ENCODE assay signal across 22 mouse cellular contexts in the genomic region with DNA sequence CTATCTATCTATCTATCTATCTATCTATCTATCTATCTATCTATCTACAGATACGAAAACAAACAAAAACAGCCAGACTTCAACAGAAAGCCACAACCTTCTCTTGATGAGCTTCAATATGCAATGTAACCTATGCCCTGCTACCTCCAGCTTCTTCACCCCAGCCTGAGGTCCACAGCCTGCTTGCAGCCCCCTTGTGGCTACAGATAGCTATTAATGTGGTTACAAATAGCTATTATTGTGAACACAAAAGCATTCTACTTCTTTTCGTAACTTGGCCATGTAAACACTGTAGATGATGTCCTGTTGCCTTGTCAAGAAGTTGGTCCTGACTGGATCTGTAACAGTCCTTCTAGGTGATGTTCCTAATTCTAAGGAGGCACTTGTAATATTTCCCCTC. TPM values are rescaled to one million over a fixed set of nuclear protein-coding genes. Genes with fewer than 3 reads are reported as not detected.
DNase-seq lines count a peak whose midpoint lies in the region; TF ChIP-seq lines count a peak whose summit lies in the region.
"Had no signal": no experiment of that assay in that cellular context is flagged by ENCODE, and none has a peak within 500 bp of the region (broad histone marks: within the 10 kb centered on the region; RNA-seq: fewer than 3 reads in every experiment).

No protein-coding gene starts in this region.

- no peaks in the 10 kb centered on the region for H3K4me1 ChIP-seq in heart, adult 2 months (ENCODE audit: control insufficient read depth, insufficient read depth, low read length)
- no peaks in the 10 kb centered on the region for H3K4me1 ChIP-seq in liver, adult 2 months (ENCODE audit: control insufficient read depth, insufficient read depth, low read length)
- no peaks in the 10 kb centered on the region for H3K4me1 ChIP-seq in E14TG2a.4 (replicated peaks; ENCODE audit: low read depth, low read length)
- H3K4me1 ChIP-seq: embryonic facial prominence, embryonic 10.5 days; heart, embryonic 12.5 days; limb, embryonic 12.5 days; liver, embryonic 13.5 days; lung, embryonic 15.5 days had no signal

- no peak for DNase-seq in heart, adult 2 months
- no peak for DNase-seq in heart, adult 8-10 months (ENCODE audit: low spot score)
- no peak for DNase-seq in liver, adult 2 months (ENCODE audit: extremely low read depth, low read depth, low spot score)
- no peak for DNase-seq in liver
- DNase-seq in ZHBTc4 (ENCODE audit: low read depth, low spot score) = peak; percentile 13
- DNase-seq in spleen, postnatal 4 days (ENCODE audit: low spot score in 2 of 2) = no peak
- DNase-seq in thymus, postnatal 25 days = no peak
- DNase-seq: adrenal gland, adult 2 months; cerebellum, adult 11 months; cerebellum, postnatal 10 days; heart, postnatal 14 days; kidney, adult 2 months; kidney, postnatal 14 days; layer of hippocampus, postnatal 36 days; liver, embryonic 13.5 days; right cerebral cortex, adult 18-20 months had no signal

- peak; percentile 56 for TF ChIP-seq CTCF in heart, adult 2 months (IDR thresholded peaks at IDR 0.05)
- TF ChIP-seq CTCF in liver, adult 2 months (IDR thresholded peaks at IDR 0.05; ENCODE audit: low read depth, low read length) = peak; percentile 19; the same call in 1 of the 2 replicates
- peak; percentile 22; the same call in 1 of the 2 replicates for TF ChIP-seq CTCF in E14TG2a.4 (conservative IDR thresholded peaks at IDR 0.05; ENCODE audit: low read length)

- H3K4me3 ChIP-seq in heart, adult 2 months = no peak overlapping the region
- no peak overlapping the region for H3K4me3 ChIP-seq in liver, adult 2 months (ENCODE audit: insufficient read depth, low read depth, low read length)
- no peak overlapping the region for H3K4me3 ChIP-seq in E14TG2a.4 (replicated peaks; ENCODE audit: low read length)
- H3K4me3 ChIP-seq: embryonic facial prominence, embryonic 10.5 days; heart, embryonic 12.5 days; limb, embryonic 12.5 days; liver, embryonic 13.5 days; lung, embryonic 15.5 days had no signal

- no peak for TF ChIP-seq EP300 in heart, adult 2 months (IDR thresholded peaks at IDR 0.05; ENCODE audit: insufficient read depth, low read depth, low read length)

- H3K36me3 ChIP-seq in heart, adult 2 months (ENCODE audit: control insufficient read depth, insufficient read depth, low read length) = no peaks in the 10 kb centered on the region
- no peaks in the 10 kb centered on the region for H3K36me3 ChIP-seq in liver, adult 2 months (ENCODE audit: control insufficient read depth, insufficient read depth, low read length)
- H3K36me3 ChIP-seq in E14TG2a.4 (ENCODE audit: insufficient read depth, low read length) = no peaks in the 10 kb centered on the region
- H3K36me3 ChIP-seq: embryonic facial prominence, embryonic 10.5 days; heart, embryonic 12.5 days; limb, embryonic 12.5 days; liver, embryonic 13.5 days; lung, embryonic 15.5 days had no signal

- no peak overlapping the region for H3K9ac ChIP-seq in heart, adult 2 months (ENCODE audit: low read depth, low read length)
- H3K9ac ChIP-seq in liver, adult 2 months (ENCODE audit: low read depth, low read length) = no peak overlapping the region
- H3K9ac ChIP-seq: heart, embryonic 12.5 days; limb, embryonic 12.5 days; liver, embryonic 13.5 days; lung, embryonic 15.5 days had no signal

- peaks cover 15% of the 10 kb centered on the region; the same call in 1 of the 2 replicates for H3K9me3 ChIP-seq in E14TG2a.4 (ENCODE audit: low read length)
- H3K9me3 ChIP-seq: embryonic facial prominence, embryonic 10.5 days; heart, embryonic 12.5 days; limb, embryonic 12.5 days; liver, embryonic 13.5 days; lung, embryonic 15.5 days had no signal

- WGBS in heart, adult 2 months = 82% methylated on average over 2 of the region's 2 CpGs
- 96% methylated on average over 2 of the region's 2 CpGs for WGBS in liver, adult 2 months

- intact Hi-C loops in heart, adult 2 months (cut with DNase I) = loop anchor here (10.0 kb wide), 1 partner anchor 643 kb away; no protein-coding TSS in a partner anchor

- H3K79me2 ChIP-seq in heart, adult 2 months (replicated peaks; ENCODE audit: control insufficient read depth, insufficient read depth, low read length) = no peaks in the 10 kb centered on the region
- H3K79me2 ChIP-seq in liver, adult 2 months (ENCODE audit: control insufficient read depth, insufficient read depth, low read length) = no peaks in the 10 kb centered on the region

- no peak overlapping the region for H3K27ac ChIP-seq in heart, adult 2 months
- no peak overlapping the region for H3K27ac ChIP-seq in liver, adult 2 months (replicated peaks; ENCODE audit: insufficient read depth, low read depth, low read length)
- H3K27ac ChIP-seq: embryonic facial prominence, embryonic 10.5 days; limb, embryonic 12.5 days; liver, embryonic 13.5 days; lung, embryonic 15.5 days; macrophage had no signal

- no peak for TF ChIP-seq POLR2A in heart, adult 2 months (IDR thresholded peaks at IDR 0.05; ENCODE audit: insufficient read depth, low read depth, low read length)
- no peak for TF ChIP-seq POLR2A in liver, adult 2 months (IDR thresholded peaks at IDR 0.05; ENCODE audit: extremely low read depth, insufficient read depth, low read length)

- no peaks in the 10 kb centered on the region for H3K27me3 ChIP-seq in heart, adult 2 months (ENCODE audit: control insufficient read depth, insufficient read depth, low read length)
- H3K27me3 ChIP-seq in liver, adult 2 months (ENCODE audit: control insufficient read depth, insufficient read depth, low read length) = no peaks in the 10 kb centered on the region
- no peaks in the 10 kb centered on the region for H3K27me3 ChIP-seq in E14TG2a.4 (ENCODE audit: insufficient read depth, low read length)
- H3K27me3 ChIP-seq: heart, embryonic 12.5 days; limb, embryonic 12.5 days; liver, embryonic 13.5 days; lung, embryonic 15.5 days had no signal

RNA-seq across cellular contexts. Expression of a gene that starts 41.2 kb away (rescaled TPM):
- 1 to 10 TPM; 6.7 to 8.1 TPM for total RNA-seq in heart, adult 2 months (2021)
- 6.0 and 9.9 TPM in 2 replicates for polyA plus RNA-seq in heart, adult 2 months (2012; rRNA removed)
- 1 to 10 TPM; 5.1 to 7.8 (median 7.1) TPM for total RNA-seq in heart, adult 8-10 months (2022)
- 18.0 and 21.1 TPM in 2 replicates for total RNA-seq in liver, adult 2 months (2014; rRNA removed)
- polyA plus RNA-seq in liver, adult 2 months (2012; rRNA removed) = 7.3 and 8.3 TPM in 2 replicates

RNA-seq across cellular contexts. Expression of a gene that starts 57.4 kb away (rescaled TPM):
- 10 to 100 TPM; 19.3 to 21.2 TPM for total RNA-seq in heart, adult 2 months (2021)
- 11.7 and 30.0 TPM in 2 replicates for polyA plus RNA-seq in heart, adult 2 months (2012; rRNA removed)
- total RNA-seq in heart, adult 8-10 months (2022) = 10 to 100 TPM; 15.3 to 25.6 (median 19.9) TPM
- 20.3 and 20.9 TPM in 2 replicates for total RNA-seq in liver, adult 2 months (2014; rRNA removed)
- 5.5 and 5.8 TPM in 2 replicates for polyA plus RNA-seq in liver, adult 2 months (2012; rRNA removed)
